In genomic region chr16:18877386-18878090, GRCm38 (mm10) we compare ENCODE assay signal across 7 mouse cellular contexts. TPM values are rescaled to one million over a fixed set of nuclear protein-coding genes. Genes with fewer than 3 reads are reported as not detected.
DNase-seq lines count a peak whose midpoint lies in the region.

No protein-coding gene starts in this region.

- H3K9me3 ChIP-seq in megakaryocyte, embryonic 14.5 days = no peaks in the 10 kb centered on the region

- H3K4me1 ChIP-seq in megakaryocyte, embryonic 14.5 days = peaks cover 52% of the 10 kb centered on the region

- peak; percentile 93 for DNase-seq in ZHBTc4 (ENCODE audit: low read depth, low spot score)
- peak; percentile 48 to 64 for DNase-seq in cerebellum, postnatal 4 days (ENCODE audit: low spot score in 2 of 2)
- peak; percentile 49 to 51 for DNase-seq in frontal cortex, postnatal 36 days (ENCODE audit: low spot score in 2 of 2)
- DNase-seq in hindlimb bud, embryonic 11.5 days (ENCODE audit: extremely low spot score, low read depth, low spot score) = peak; percentile 22
- peak; percentile 32 to 51 for DNase-seq in left cerebral cortex, adult 9 months (ENCODE audit: low spot score in 2 of 2)
- DNase-seq in right cerebral cortex, postnatal 10 days (ENCODE audit: low spot score in 2 of 2) = peak; percentile 67 to 76

- peaks cover 54% of the 10 kb centered on the region for H3K36me3 ChIP-seq in megakaryocyte, embryonic 14.5 days (replicated peaks; ENCODE audit: low read length)

- peak overlapping the region; percentile 100 for H3K4me3 ChIP-seq in megakaryocyte, embryonic 14.5 days (replicated peaks)

- no peaks in the 10 kb centered on the region for H3K27me3 ChIP-seq in megakaryocyte, embryonic 14.5 days (replicated peaks)

RNA-seq across cellular contexts. Expression of gene Hira, which starts 0.7 kb away (rescaled TPM):
- polyA plus RNA-seq in megakaryocyte, embryonic 14.5 days (2012; ENCODE audit: insufficient read depth, low replicate concordance) = 6.4 and 6.6 TPM in 2 replicates

RNA-seq across cellular contexts. Expression of gene Mrpl40, which starts 0.9 kb away (rescaled TPM):
- polyA plus RNA-seq in megakaryocyte, embryonic 14.5 days (2012; ENCODE audit: insufficient read depth, low replicate concordance) = 8.4 and 19.5 TPM in 2 replicates

RNA-seq across cellular contexts. Expression of gene Gm28539, which starts 41.2 kb away (rescaled TPM):
- not detected in 2 replicates for polyA plus RNA-seq in megakaryocyte, embryonic 14.5 days (2012; ENCODE audit: insufficient read depth, low replicate concordance)

RNA-seq across cellular contexts. Expression of gene 2510002D24Rik, which starts 41.2 kb away (rescaled TPM):
- 26.8 and 66.9 TPM in 2 replicates for polyA plus RNA-seq in megakaryocyte, embryonic 14.5 days (2012; ENCODE audit: insufficient read depth, low replicate concordance)

Comparison
In these comparisons a context has a peak if more than half of its experiments do, and no peak if none do; other contexts are left out.
1. Peak in every context shown above with its lines: DNase-seq and H3K4me3 ChIP-seq.
2. DNase-seq: peak in every context shown above with its lines; median percentile 93 in ZHBTc4; 72 in right cerebral cortex, postnatal 10 days; 56 in cerebellum, postnatal 4 days; 50 in frontal cortex, postnatal 36 days; 42 in left cerebral cortex, adult 9 months; 22 in hindlimb bud, embryonic 11.5 days.